Mouse (Mus musculus) G1E (cell line): ENCODE data around the gene Ttc27. TPM values are rescaled to one million over a fixed set of nuclear protein-coding genes. Genes with fewer than 3 reads are reported as not detected.

ENCODE experiments used
- ATAC-seq: 2 replicates; pipeline ENCODE4 v1.8.0; 2016; ENCODE audit warnings: mild to moderate bottlenecking; ENCODE audit not compliant: insufficient number of reproducible peaks, poor library complexity, low FRiP score, severe bottlenecking; ENCODE audit errors: extremely low read depth
- DNase-seq: peaks from one replicate; pipeline ENCODE4 v3.0.0; 2012; ENCODE audit warnings: low spot score
- H3K27me3 ChIP-seq: 2 replicates; pipeline ENCODE4 v1.6.1; 2012; ENCODE audit warnings: mild to moderate bottlenecking, low read length, inconsistent platforms; ENCODE audit not compliant: insufficient read depth
- H3K36me3 ChIP-seq: replicated peaks from 2 replicates; pipeline ENCODE3; 2012; ENCODE audit warnings: mild to moderate bottlenecking, inconsistent platforms
- H3K4me1 ChIP-seq: 2 replicates; pipeline ENCODE4 v1.6.1; 2012; ENCODE audit warnings: low read depth, low read length, inconsistent platforms, mixed read lengths; ENCODE audit not compliant: insufficient read depth
- H3K4me3 ChIP-seq: 2 replicates; pipeline ENCODE4 v1.5.1; 2012; ENCODE audit warnings: low read depth, mild to moderate bottlenecking, inconsistent platforms, low read length, moderate library complexity, mixed read lengths
- H3K9me3 ChIP-seq: replicated peaks from 2 replicates; pipeline ENCODE4 v1.6.1; 2012; ENCODE audit warnings: inconsistent platforms
- CTCF ChIP-seq: IDR thresholded peaks from 2 replicates; pipeline ENCODE4 v1.5.1; 2012; ENCODE audit warnings: low read depth, low read length, inconsistent platforms, mixed read lengths
- GATA1 ChIP-seq: IDR thresholded peaks from 2 replicates; pipeline ENCODE4 v1.6.1; 2012; ENCODE audit warnings: borderline replicate concordance, low read length, inconsistent platforms, mixed read lengths
- GATA2 ChIP-seq: IDR thresholded peaks from 2 replicates; pipeline ENCODE4 v1.6.1; 2012; ENCODE audit warnings: low read depth, low read length, inconsistent platforms, borderline replicate concordance
- POLR2AphosphoS5 ChIP-seq: IDR thresholded peaks from 2 replicates; pipeline ENCODE4 v1.6.1; 2012; ENCODE audit warnings: low read depth, low read length, inconsistent platforms; ENCODE audit not compliant: insufficient replicate concordance
- TAL1 ChIP-seq: conservative IDR thresholded peaks from 2 replicates; pipeline ENCODE4 v1.6.1; 2012; ENCODE audit warnings: low read depth, low read length, inconsistent platforms, mixed read lengths
- polyA plus RNA-seq: library from polyadenylated mRNA; stranded (reverse); fragments of >175 nt; gene quantifications from 2 replicates; pipeline ENCODE4 v1.2.3, GENCODE M21; 2012
- total RNA-seq, 2 experiments: library from RNA; stranded (forward) in 1 of 2; stranded (reverse) in 1 of 2; fragments of 200-1000 nt in 1 of 2; fragments of >200 nt in 1 of 2; fragmentation: Nextera tagmentation in 1 of 2; gene quantifications; 2 replicates each; pipeline ENCODE4 v1.2.3; 2014 to 2017

Gene Ttc27
- total and polyA plus RNA-seq, 3 experiments = 20.5 to 39.4 (median 23.1) TPM

DNA sequence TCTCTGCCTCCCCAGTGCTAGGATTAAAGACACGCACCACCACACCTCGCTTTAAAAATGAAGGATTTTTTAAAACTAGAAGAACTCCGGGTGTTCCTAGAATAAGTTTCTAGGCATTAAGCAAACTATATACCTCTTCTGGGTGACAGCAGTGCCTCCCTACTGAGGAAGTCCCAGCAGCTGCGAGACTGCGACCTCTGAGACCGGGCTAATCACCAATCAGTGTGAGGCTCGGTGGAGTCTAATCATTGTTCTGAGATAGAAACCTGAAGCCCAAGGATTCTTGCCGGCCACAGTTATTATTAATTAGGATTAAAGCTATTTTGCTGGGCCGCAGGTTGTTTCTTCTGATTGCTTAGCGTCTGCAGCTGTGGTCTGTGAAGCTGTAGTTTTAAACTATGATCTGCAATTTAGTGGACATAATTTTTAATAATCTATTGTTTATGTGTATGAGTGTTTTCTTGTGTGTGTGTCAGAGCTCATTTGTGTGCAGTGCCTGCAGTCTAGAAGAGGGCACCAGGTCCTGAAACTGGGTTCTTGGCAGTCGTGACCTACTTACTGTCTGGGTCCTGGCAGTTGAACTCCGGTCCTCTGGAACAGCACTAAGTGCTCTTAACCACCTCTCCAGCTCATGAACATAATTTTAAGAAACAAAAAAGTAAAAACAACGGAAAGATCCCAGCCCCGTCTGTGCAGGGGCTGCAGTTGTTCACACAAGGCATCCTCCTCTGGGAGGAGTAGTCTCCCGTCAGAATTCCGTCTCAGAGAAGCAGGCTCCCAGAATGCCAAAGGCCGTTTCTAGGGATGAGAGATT, 142.9 kb downstream of the Ttc27 start:
- H3K36me3 ChIP-seq = peaks cover 74% of the 10 kb centered on the region
- DNase-seq = no peak
- TF ChIP-seq GATA2 = no peak
- TF ChIP-seq POLR2AphosphoS5 = no peak
- H3K27me3 ChIP-seq = no peaks in the 10 kb centered on the region
- H3K4me3 ChIP-seq = no peak overlapping the region
- peaks cover 11% of the 10 kb centered on the region; the same call in 1 of the 2 replicates for H3K4me1 ChIP-seq
- no peak for ATAC-seq
- H3K9me3 ChIP-seq = no peaks in the 10 kb centered on the region

DNA sequence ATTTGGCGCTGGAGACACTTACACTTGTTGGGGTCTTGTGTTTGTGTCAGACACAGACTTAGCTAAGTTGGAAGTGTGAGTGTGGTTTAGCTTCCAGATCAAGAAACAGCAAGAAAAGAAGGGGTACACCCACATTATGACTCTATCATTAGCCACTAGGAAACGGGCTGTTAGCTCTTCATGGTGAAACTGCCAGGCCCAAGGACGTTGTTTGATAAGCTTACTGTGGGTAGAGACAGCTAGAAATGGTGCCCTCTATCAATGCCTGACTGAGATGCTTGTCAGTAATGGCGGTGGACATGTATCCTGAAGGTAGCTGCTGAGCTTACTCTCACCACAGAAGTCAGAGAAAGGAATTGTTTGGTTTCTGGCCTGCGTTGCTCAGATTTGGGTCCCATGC, 146.3 kb downstream of the Ttc27 start:
- peaks cover 24% of the 10 kb centered on the region for H3K4me1 ChIP-seq
- ATAC-seq = no peak
- H3K27me3 ChIP-seq = no peaks in the 10 kb centered on the region
- no peak overlapping the region for H3K4me3 ChIP-seq
- H3K9me3 ChIP-seq = 0 out of 2 replicates have a peak, but pooled peaks cover 2% of the 10 kb centered on the region
- TF ChIP-seq CTCF (no peak), GATA1 (no peak), GATA2 (no peak), POLR2AphosphoS5 (no peak), TAL1 (no peak)
- no peak for DNase-seq
- peaks cover 54% of the 10 kb centered on the region for H3K36me3 ChIP-seq

DNA sequence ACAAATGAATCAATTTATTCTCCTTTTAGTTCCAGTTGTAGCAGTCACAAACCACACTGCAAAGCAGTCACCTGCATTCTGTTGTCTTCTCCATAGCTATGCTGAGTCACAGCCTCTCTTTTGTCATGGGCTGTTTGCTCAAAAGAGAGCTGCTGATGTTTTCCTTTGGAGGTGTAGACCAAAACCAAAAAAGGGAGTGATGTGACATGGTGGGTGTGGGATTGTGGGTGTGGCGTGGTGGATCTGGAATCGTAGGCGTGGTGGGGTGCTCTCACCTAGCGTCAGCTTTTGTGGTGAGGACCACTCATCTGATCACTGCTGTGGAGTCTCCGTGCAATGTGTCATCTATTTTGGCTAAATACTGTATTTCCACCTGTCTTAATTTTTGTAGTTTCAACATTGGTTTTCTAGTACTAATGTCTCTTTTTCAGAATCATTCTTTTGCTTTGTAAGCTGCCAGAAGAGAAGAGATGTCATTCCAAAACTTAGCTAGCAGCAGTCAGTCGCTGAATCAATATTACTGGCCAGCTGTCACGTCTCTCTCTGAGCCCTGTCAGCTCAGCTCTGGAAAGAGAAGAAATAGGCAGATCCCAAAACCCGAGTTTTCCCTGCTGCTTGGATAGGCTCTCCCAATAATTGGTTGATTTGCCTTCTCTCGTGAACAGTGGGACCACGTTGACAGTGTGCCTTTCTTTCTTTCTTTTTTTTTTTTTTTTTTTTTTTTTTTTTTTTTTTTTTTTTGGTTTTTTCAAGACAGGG, 147.4 kb downstream of the Ttc27 start:
- peaks cover 33% of the 10 kb centered on the region for H3K4me1 ChIP-seq
- 0 out of 2 replicates have a peak, but pooled peaks cover 2% of the 10 kb centered on the region for H3K9me3 ChIP-seq
- TF ChIP-seq GATA1 = no peak
- TF ChIP-seq CTCF = no peak
- TF ChIP-seq TAL1 = no peak
- TF ChIP-seq GATA2 = no peak
- no peak for TF ChIP-seq POLR2AphosphoS5
- H3K4me3 ChIP-seq = no peak overlapping the region
- ATAC-seq (no peak), DNase-seq (no peak)
- H3K27me3 ChIP-seq = no peaks in the 10 kb centered on the region
- peaks cover 46% of the 10 kb centered on the region for H3K36me3 ChIP-seq

DNA sequence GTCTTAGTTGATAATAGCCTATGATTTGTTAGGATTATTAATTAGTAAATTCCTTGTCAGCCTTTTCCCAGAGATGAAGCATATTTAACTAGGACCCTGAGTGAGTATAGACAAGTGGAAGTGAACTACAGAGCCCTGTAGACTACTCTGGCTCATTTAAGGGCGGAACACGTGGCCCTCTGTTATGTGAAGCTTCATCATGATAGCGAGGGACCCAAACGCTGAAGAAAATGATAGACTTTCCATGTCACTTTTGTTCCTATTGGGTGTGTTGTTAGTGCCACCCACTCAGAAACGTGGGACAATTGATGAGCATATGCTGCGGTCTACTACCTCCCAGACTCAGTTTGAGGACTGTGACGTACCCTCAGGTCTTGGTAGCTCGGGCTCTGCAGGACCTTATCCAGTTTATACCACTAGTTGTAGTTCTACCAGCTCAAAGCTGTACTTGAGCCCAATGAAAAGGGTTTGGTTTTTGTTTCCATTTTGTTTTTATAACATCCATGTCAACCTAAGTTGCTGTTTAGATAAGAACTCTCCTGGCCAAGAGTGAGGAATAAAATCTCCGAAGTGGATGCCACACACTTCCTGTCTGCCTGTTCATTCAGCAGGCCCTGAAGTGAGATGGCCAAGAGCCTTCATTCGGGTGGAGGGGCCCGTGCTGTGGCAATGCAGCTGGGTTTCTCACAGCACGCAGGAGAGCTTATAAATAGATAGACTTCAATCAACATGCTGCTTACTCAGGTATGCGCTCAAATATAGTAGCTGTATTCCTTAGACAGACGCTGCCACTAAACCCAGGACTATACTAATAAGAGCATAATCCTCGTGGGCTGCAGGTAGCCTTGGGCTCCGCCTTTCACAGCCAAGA, 148.4 kb downstream of the Ttc27 start:
- DNase-seq (no peak), ATAC-seq (no peak)
- Histone ChIP-seq H3K36me3 (peaks cover 39% of the 10 kb centered on the region), H3K9me3 (0 out of 2 replicates have a peak, but pooled peaks cover 2% of the 10 kb centered on the region), H3K4me3 (no peak overlapping the region), H3K27me3 (no peaks in the 10 kb centered on the region), H3K4me1 (peaks cover 42% of the 10 kb centered on the region)
- no peak for TF ChIP-seq TAL1
- TF ChIP-seq GATA2 = no peak
- no peak for TF ChIP-seq POLR2AphosphoS5
- TF ChIP-seq GATA1 = no peak
- TF ChIP-seq CTCF = no peak

DNA sequence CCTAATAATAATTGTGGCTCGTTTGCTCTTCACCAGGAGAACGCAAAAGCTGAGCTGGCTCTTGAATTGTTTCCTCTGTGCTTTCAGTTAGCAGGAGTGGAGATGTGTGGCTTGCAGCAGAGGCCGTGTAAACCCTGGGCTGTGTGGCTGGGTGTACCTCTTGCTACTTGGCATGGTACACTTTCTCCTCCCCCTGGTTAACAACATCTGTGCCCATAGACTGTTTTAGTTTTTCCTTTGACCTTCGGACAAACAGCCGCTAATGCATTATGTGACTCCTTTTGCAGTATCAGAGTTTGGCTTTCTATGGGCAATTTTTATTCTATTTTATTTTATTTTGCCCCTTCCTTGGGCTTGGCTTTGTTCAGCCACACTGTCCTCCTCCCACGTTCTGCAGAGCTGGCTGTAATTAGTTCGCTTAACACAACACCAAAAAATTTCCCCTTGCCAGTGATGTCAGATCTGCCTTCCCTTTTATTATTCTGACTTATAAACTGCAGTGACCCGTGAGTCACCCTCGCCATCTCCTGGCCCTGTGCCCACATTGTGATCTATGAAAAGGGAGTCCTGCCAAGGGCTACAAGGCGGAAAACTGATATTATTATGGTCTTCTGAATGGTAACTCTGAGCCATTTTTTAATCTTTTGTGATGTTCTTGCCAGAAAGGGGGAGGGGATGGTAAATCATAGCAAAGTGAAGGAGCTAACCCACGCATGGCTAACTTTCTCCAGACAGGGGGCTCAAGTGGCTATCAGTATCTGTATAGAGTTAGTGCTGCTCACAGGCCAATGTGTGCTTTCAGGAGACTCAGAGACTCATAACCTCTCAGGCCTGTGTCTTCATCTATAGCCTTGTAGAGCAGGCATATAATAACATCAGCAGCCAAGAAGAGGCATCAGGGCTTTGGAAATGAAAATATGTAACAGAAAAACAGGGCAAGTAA, 149.3 kb downstream of the Ttc27 start:
- Histone ChIP-seq H3K27me3 (no peaks in the 10 kb centered on the region), H3K4me1 (peaks cover 45% of the 10 kb centered on the region), H3K4me3 (no peak overlapping the region), H3K36me3 (peaks cover 34% of the 10 kb centered on the region), H3K9me3 (0 out of 2 replicates have a peak, but pooled peaks cover 2% of the 10 kb centered on the region)
- ATAC-seq (no peak), DNase-seq (no peak)
- no peak for TF ChIP-seq GATA2
